Mouse (Mus musculus): Measurements from ENCODE around the gene Plin3. TPM values are rescaled to one million over a fixed set of nuclear protein-coding genes. Genes with fewer than 3 reads are reported as not detected.

Plin3 gene
- polyA plus RNA-seq (2012; rRNA removed) (41.0 and 44.1 TPM in 2 replicates), polyA plus RNA-seq (2014; fragmentation: Nextera tagmentation; extraction: Ambion mirVana) (90.1 and 90.3 TPM in 2 replicates)

GRCm38 (mm10) chr17:56292531-56293222, at the start of gene Plin3:
Gene Plin3, minus strand, starts transcription at chr17:56292873.
- Histone ChIP-seq H3K27ac (replicated peaks; ENCODE audit: low read depth, low read length) (peak within 1 kb of the TSS; percentile 92), H3K27me3 (ENCODE audit: control insufficient read depth, insufficient read depth, low read length) (no peaks in the 10 kb centered on the region), H3K9me3 (ENCODE audit: control insufficient read depth, low read length) (no peaks in the 10 kb centered on the region), H3K4me2 (replicated peaks; ENCODE audit: low read depth, low read length, severe bottlenecking) (no peak within 1 kb of the TSS; the same call in 1 of the 2 replicates), H3K4me3 (replicated peaks; ENCODE audit: low read length) (0 out of 2 replicates have a peak within 1 kb of the TSS, but pooled peaks have one; percentile 57), H3K4me1 (ENCODE audit: control insufficient read depth, insufficient read depth, low read length) (peaks cover 32% of the 10 kb centered on the region), H3K9ac (ENCODE audit: low read depth, low read length, severe bottlenecking) (peak within 1 kb of the TSS; percentile 68; the same call in 1 of the 2 replicates), H3K36me3 (ENCODE audit: control insufficient read depth, insufficient read depth, low read length) (no peaks in the 10 kb centered on the region)
- WGBS, result 89% methylated on average over 4 of the region's 4 CpGs
- DNase-seq (ENCODE audit: low spot score), result no peak
- TF ChIP-seq POLR2A (IDR thresholded peaks at IDR 0.05; ENCODE audit: borderline replicate concordance, extremely low read depth, insufficient read depth, insufficient read length), result no peak
- ATAC-seq (ENCODE audit: low FRiP score, low read depth), result no peak

DNA sequence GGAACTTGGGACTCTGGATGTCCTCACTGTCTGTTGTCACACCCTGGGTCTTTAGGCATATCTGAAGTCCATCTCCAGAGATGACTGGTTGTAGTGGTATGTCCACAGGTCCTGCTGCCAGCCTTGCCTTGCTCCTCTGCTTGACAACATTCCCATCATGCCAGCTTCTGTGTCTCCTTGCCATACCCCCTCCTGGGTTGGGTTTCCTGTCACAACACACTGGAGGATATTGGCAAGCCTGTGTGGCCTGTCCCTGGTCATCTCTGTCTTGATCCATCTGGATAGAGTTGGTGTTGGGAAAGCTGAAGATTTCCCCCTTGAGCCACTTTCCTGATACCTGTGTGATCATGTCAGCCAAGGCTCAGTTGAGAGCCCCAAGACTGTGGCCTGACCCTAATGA, 48.0 kb upstream of the Plin3 start:
- no peak for TF ChIP-seq POLR2A (IDR thresholded peaks at IDR 0.05; ENCODE audit: borderline replicate concordance, extremely low read depth, insufficient read depth, insufficient read length)
- no peak overlapping the region for H3K4me3 ChIP-seq (replicated peaks; ENCODE audit: low read length)
- ATAC-seq (ENCODE audit: low FRiP score, low read depth), result no peak
- no peak overlapping the region for H3K9ac ChIP-seq (ENCODE audit: low read depth, low read length, severe bottlenecking)
- no peak overlapping the region for H3K27ac ChIP-seq (replicated peaks; ENCODE audit: low read depth, low read length)
- H3K4me1 ChIP-seq (ENCODE audit: control insufficient read depth, insufficient read depth, low read length), result no peaks in the 10 kb centered on the region
- H3K9me3 ChIP-seq (ENCODE audit: control insufficient read depth, low read length), result no peaks in the 10 kb centered on the region
- no peak for DNase-seq (ENCODE audit: low spot score)
- no peaks in the 10 kb centered on the region for H3K27me3 ChIP-seq (ENCODE audit: control insufficient read depth, insufficient read depth, low read length)
- no peak overlapping the region for H3K4me2 ChIP-seq (replicated peaks; ENCODE audit: low read depth, low read length, severe bottlenecking)
- H3K36me3 ChIP-seq (ENCODE audit: control insufficient read depth, insufficient read depth, low read length), result 0 out of 2 replicates have a peak, but pooled peaks cover 5% of the 10 kb centered on the region

- Histone ChIP-seq H3K4me1 (ENCODE audit: control insufficient read depth, insufficient read depth, low read length) (no peaks in the 10 kb centered on the region), H3K9me3 (ENCODE audit: control insufficient read depth, low read length) (no peaks in the 10 kb centered on the region), H3K36me3 (ENCODE audit: control insufficient read depth, insufficient read depth, low read length) (peaks cover 6% of the 10 kb centered on the region), H3K4me2 (replicated peaks; ENCODE audit: low read depth, low read length, severe bottlenecking) (no peak overlapping the region), H3K27ac (replicated peaks; ENCODE audit: low read depth, low read length) (no peak overlapping the region), H3K4me3 (replicated peaks; ENCODE audit: low read length) (no peak overlapping the region), H3K9ac (ENCODE audit: low read depth, low read length, severe bottlenecking) (no peak overlapping the region), H3K27me3 (ENCODE audit: control insufficient read depth, insufficient read depth, low read length) (no peaks in the 10 kb centered on the region)
- no peak for DNase-seq (ENCODE audit: low spot score)
- TF ChIP-seq POLR2A (IDR thresholded peaks at IDR 0.05; ENCODE audit: borderline replicate concordance, extremely low read depth, insufficient read depth, insufficient read length), result no peak
- WGBS, result 48% methylated on average over 4 of the region's 4 CpGs
- ATAC-seq (ENCODE audit: low FRiP score, low read depth), result no peak
These were observed 46.2 kb upstream of the Plin3 start for GRCm38 (mm10) chr17:56338909-56339308.

DNA sequence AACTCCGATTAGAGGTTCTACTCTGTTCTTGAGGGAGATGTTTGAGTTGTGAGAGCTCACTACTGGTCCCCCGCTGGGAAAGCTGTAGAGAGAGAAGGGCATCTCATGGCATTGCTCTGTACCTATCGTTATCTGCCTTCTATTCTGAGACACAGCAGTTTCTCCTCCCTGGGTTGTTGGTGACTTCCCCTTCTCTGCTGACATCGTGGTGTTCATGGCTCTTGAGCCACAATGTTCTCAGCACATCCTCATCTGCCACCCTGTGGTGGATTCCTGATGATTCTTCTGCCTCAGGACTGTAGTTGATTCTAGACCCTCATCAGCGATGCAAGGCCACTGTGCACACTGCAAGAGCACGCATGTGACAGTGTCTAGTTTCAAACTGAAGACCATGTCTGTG, 45.1 kb upstream of the Plin3 start:
- ATAC-seq (ENCODE audit: low FRiP score, low read depth), result no peak
- TF ChIP-seq POLR2A (IDR thresholded peaks at IDR 0.05; ENCODE audit: borderline replicate concordance, extremely low read depth, insufficient read depth, insufficient read length), result no peak
- no peak for DNase-seq (ENCODE audit: low spot score)
- Histone ChIP-seq H3K4me1 (ENCODE audit: control insufficient read depth, insufficient read depth, low read length) (no peaks in the 10 kb centered on the region), H3K9ac (ENCODE audit: low read depth, low read length, severe bottlenecking) (no peak overlapping the region), H3K27me3 (ENCODE audit: control insufficient read depth, insufficient read depth, low read length) (no peaks in the 10 kb centered on the region), H3K36me3 (ENCODE audit: control insufficient read depth, insufficient read depth, low read length) (peaks cover 5% of the 10 kb centered on the region), H3K4me3 (replicated peaks; ENCODE audit: low read length) (no peak overlapping the region), H3K27ac (replicated peaks; ENCODE audit: low read depth, low read length) (no peak overlapping the region), H3K9me3 (ENCODE audit: control insufficient read depth, low read length) (no peaks in the 10 kb centered on the region), H3K4me2 (replicated peaks; ENCODE audit: low read depth, low read length, severe bottlenecking) (no peak overlapping the region)
- WGBS, result 96% methylated on average over 6 of the region's 6 CpGs

GRCm38 (mm10) chr17:56337190-56337589, 44.5 kb upstream of the Plin3 start:
- H3K4me3 ChIP-seq (replicated peaks; ENCODE audit: low read length), result no peak overlapping the region
- H3K27ac ChIP-seq (replicated peaks; ENCODE audit: low read depth, low read length), result no peak overlapping the region
- H3K27me3 ChIP-seq (ENCODE audit: control insufficient read depth, insufficient read depth, low read length), result no peaks in the 10 kb centered on the region
- H3K9me3 ChIP-seq (ENCODE audit: control insufficient read depth, low read length), result no peaks in the 10 kb centered on the region
- H3K9ac ChIP-seq (ENCODE audit: low read depth, low read length, severe bottlenecking), result no peak overlapping the region
- ATAC-seq (ENCODE audit: low FRiP score, low read depth) (no peak), DNase-seq (ENCODE audit: low spot score) (peak; percentile 38)
- WGBS, result 62% methylated on average over 4 of the region's 4 CpGs
- peaks cover 5% of the 10 kb centered on the region for H3K36me3 ChIP-seq (ENCODE audit: control insufficient read depth, insufficient read depth, low read length)
- H3K4me2 ChIP-seq (replicated peaks; ENCODE audit: low read depth, low read length, severe bottlenecking), result no peak overlapping the region
- H3K4me1 ChIP-seq (ENCODE audit: control insufficient read depth, insufficient read depth, low read length), result no peaks in the 10 kb centered on the region
- TF ChIP-seq POLR2A (IDR thresholded peaks at IDR 0.05; ENCODE audit: borderline replicate concordance, extremely low read depth, insufficient read depth, insufficient read length), result no peak
